Mouse (Mus musculus) G1E (cell line): ENCODE measurements around the gene Ttbk2.

Experiments used
- CTCF ChIP-seq: IDR thresholded peaks from 2 replicates; pipeline ENCODE4 v1.5.1; 2012; ENCODE audit warnings: low read depth, low read length, inconsistent platforms, mixed read lengths
- GATA1 ChIP-seq: IDR thresholded peaks from 2 replicates; pipeline ENCODE4 v1.6.1; 2012; ENCODE audit warnings: borderline replicate concordance, low read length, inconsistent platforms, mixed read lengths
- GATA2 ChIP-seq: IDR thresholded peaks from 2 replicates; pipeline ENCODE4 v1.6.1; 2012; ENCODE audit warnings: low read depth, low read length, inconsistent platforms, borderline replicate concordance
- POLR2AphosphoS5 ChIP-seq: IDR thresholded peaks from 2 replicates; pipeline ENCODE4 v1.6.1; 2012; ENCODE audit warnings: low read depth, low read length, inconsistent platforms; ENCODE audit not compliant: insufficient replicate concordance
- TAL1 ChIP-seq: conservative IDR thresholded peaks from 2 replicates; pipeline ENCODE4 v1.6.1; 2012; ENCODE audit warnings: low read depth, low read length, inconsistent platforms, mixed read lengths

DNA sequence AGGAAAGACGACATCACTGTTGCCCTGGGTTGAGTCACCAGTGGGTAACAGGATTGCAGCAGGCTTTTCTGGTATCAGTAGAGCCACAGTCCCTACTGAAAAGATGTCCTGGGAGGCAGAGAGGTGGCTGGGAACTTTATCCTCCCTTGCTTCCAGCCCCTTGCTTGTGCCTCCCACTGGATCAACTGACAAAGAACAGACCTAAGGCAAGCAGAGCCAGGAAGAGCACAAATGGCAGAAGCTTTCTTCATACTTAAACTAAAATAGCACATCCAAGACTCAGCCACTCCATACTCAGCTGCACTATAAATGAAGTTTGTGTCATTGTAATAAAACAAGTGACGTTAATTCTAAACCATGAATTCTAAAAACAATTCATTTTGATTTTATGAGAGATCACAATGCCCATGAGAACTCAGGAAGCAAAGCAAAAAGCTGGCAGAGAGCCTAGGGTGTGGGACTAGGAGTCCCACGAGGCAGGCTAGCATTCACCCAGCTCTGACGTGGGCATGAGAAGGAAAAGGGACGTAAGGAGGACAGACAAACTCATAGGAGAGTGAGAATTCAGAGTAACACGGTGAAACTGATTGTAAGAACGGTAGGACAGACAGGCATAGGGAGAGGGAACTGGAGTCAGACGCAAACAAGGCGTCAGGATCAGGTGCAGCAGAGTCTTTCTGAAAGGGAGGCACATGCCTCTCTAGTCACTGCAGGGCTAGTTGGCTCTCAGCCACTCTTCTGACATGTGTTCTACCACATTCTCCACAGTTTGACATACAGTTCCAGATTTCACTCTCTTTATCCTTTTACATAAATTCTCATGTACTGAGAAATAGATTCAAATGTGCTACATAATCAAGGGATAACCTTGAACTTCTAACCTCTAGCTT is 21.3 kb upstream of the Ttbk2 start:
- TF ChIP-seq CTCF (no peak), GATA1 (no peak), GATA2 (no peak), TAL1 (no peak), POLR2AphosphoS5 (no peak)
